Mouse (Mus musculus) lung, postnatal 0 days (tissue): Measurements from ENCODE around the gene Fgd1.

Source experiments
- CTCF ChIP-seq: IDR thresholded peaks from 2 replicates; pipeline ENCODE4 v1.5.1; 2016; ENCODE audit warnings: antibody characterized with exemption, mild to moderate bottlenecking
- EP300 ChIP-seq: IDR thresholded peaks from 2 replicates; pipeline ENCODE4 v1.6.1; 2016; ENCODE audit warnings: antibody characterized with exemption, mild to moderate bottlenecking, control low read depth

DNA sequence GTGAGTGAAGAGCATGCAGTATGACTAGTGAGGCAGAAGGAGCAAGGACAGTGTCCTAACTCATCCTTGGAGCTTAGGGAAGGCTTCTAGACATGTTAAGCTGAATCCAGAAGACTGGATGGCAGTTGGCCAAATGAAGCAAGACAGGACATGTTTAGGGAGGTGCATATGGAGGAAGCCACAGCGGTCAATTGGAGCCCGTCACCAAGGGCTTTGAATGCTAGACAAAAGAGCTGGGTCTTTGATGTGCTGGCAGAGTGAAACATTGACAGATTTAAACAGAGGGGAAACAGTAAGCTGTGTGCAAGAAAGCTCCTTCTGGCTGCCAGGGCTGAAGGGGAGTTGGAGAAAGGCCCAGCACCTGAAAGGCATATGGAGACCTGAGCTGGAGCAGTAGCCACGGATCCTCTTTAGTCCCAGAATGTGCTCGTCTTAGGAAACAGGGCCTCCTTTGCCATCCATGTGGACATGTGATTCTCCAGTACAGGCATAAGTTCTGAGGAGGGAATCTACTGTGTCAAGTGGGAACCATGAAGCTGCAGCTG lies 31.1 kb downstream of the Fgd1 start:
- no peak for TF ChIP-seq CTCF
- no peak for TF ChIP-seq EP300
